Mouse (Mus musculus) inflammation-experienced regulatory T-cells, adult 16 weeks (primary cell): ENCODE measurements around the gene Akap17b. TPM values are rescaled to one million over a fixed set of nuclear protein-coding genes. Genes with fewer than 3 reads are reported as not detected.

ENCODE experiments used
- polyA plus RNA-seq: library from polyadenylated mRNA; unstranded; fragments of 100-300 nt; shearing (Covaris generic); gene quantifications from one replicate; pipeline ENCODE4 v1.2.1, GENCODE M21; 2017

The Akap17b gene
- polyA plus RNA-seq, result 0.96 TPM

DNA sequence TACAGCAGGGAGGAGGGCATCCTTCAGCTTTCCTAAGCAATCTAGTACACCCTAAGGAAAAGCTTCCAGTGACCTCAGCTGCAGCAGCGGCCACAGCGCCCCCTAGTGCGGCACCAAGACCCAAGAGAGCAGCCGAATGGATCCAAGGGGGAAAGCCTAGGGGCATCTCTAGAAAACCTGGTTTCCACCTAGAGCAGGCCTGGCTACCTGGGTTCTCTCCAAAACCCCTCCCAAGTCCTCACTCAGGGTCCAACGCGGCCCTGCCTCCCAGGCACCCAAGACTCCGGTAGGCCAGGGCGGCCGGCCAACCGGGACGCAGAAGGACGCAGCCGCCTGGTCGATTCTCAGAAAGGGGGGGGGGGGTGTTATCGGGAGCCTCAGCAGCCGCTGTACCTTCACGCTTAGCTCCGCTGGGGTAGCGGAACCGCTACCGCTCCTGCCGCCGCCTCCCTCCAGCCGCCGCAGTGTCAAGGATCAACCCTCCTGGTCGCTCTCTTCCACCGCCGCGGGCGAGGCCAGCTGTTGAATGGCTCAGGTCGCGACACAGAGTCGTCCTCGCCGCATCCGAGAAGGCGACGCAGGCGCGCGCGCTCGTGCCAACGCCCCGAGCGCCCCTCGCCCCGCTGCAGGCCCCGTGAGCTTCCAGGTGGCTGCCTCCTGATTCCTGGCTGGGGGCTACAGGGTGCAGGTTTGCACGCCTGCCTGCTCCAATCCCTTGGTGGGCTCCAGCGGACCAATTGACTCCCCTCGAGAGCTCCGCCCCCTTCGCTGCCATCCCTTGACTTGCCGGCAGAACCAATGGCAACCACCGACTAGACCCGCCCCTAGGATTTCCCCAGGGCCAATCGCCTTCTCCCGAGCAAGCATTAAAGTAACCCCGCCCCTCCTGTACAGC lies at the start of gene Akap17b:
Gene Akap17b (minus strand): TSS at position 739 of the 895 bp plus-strand sequence.

DNA sequence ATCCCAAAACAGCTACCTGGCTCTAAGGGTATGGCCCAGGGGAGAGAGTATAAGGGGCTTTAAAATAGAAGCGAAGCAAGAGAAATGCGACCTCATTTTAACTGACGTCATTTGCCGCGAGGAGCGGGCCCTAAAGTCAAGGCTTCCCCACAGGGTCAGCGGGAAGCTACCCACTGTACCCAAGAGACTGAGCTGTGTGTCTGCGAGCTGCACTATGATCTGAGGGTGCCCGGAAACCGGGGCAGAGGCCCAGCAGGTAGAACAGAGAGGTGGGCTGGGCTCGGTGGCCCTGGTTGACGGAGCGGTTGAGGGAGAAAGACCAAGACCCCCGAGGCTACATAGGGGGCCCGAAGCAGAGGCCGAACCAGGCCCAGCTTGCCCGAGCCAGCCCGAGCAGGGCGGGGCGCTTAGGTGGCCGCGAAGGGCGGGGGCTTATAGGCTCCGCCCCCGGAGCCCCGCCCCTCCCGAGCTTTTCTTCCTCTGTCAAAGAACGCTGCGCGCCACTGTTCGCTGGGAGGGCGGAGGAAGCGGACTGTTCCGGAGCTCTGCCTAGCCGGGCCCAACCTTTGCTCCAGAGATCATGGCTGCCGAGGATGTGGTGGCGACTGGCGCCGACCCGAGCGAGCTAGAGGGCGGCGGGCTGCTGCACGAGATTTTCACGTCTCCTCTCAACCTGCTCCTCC lies 47.3 kb downstream of the Akap17b start, which contains the start of gene Pgrmc1:
Gene Pgrmc1 (plus strand): TSS at position 500 of the 683 bp plus-strand sequence.

Other genes with a start within 250 kb of the Akap17b start
- gene Gm6268, start 244.1 kb downstream of the Akap17b start, polyA plus RNA-seq, result not detected
- gene Gm14569, start 153.6 kb downstream of the Akap17b start, polyA plus RNA-seq, result not detected
- 88.6 TPM for gene Pgrmc1, start 47.2 kb downstream of the Akap17b start, polyA plus RNA-seq
- gene Slc25a43, start 98.3 kb upstream of the Akap17b start, polyA plus RNA-seq, result 0.35 TPM
- gene Slc25a5, start 150.3 kb upstream of the Akap17b start, polyA plus RNA-seq, result 699 TPM
- 119 TPM for gene Ube2a, start 228.5 kb upstream of the Akap17b start, polyA plus RNA-seq
- 33.2 TPM for gene C330007P06Rik, start 228.7 kb upstream of the Akap17b start, polyA plus RNA-seq